Mouse (Mus musculus) hematopoietic stem cell, adult 5-6 weeks (primary cell): ENCODE results near the gene Tsc22d1. TPM values are rescaled to one million over a fixed set of nuclear protein-coding genes. Genes with fewer than 3 reads are reported as not detected.

Experiments
- total RNA-seq: library from RNA; stranded (forward); fragments of 172-1452, 232-1000 nt; gene quantifications from 2 replicates; pipeline ENCODE4 v1.2.3, GENCODE M21; 2017

Tsc22d1 gene
- total RNA-seq, 1 experiment from 2014 or later, result 317 TPM

Other genes starting within 250 kb of the Tsc22d1 start
- not detected in 2 replicates for gene Serp2, start 141.9 kb downstream of the Tsc22d1 start, total RNA-seq